Mouse (Mus musculus): ENCODE measurements at regions not wholly inside any gene's neighbourhood (a gene's known extent, or its start where the extent isn't known, plus 50 kb on each side); places are given as distances from the start of the nearest gene placed in this dataset.
A peak's percentile ranks its signal among the peaks of the same experiment; 100 is the strongest.

DNA sequence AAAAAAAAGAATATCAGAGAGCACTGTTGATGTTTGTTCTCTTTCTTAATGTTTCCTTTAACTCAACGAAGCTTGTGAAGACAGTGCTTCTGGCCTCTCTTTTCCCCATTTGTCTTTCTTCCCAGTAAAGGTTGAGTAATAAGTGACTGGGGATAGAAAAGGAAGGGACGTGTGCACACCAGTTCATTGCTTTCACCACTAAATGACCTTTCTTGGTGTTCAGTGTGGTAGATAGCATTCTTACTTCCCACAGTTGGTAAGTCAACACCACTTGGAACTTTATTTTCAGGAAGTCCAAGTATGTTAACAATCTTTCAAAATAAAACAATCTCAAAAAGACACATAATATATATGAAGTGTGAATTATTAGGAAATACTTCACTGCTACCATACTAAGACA lies 801.2 kb upstream of the Adgrl2 start:
- no peak for ATAC-seq (replicated peaks)
- Histone ChIP-seq H3K4me2 (no peak overlapping the region), H3K9ac (no peak overlapping the region), H3K4me1 (no peaks in the 10 kb centered on the region), H3K27me3 (replicated peaks) (no peaks in the 10 kb centered on the region), H3K36me3 (replicated peaks) (no peaks in the 10 kb centered on the region), H3K9me3 (no peaks in the 10 kb centered on the region), H3K27ac (no peak overlapping the region), H3K4me3 (no peak overlapping the region)
- WGBS = 96% methylated on average over 2 of the region's 2 CpGs

DNA sequence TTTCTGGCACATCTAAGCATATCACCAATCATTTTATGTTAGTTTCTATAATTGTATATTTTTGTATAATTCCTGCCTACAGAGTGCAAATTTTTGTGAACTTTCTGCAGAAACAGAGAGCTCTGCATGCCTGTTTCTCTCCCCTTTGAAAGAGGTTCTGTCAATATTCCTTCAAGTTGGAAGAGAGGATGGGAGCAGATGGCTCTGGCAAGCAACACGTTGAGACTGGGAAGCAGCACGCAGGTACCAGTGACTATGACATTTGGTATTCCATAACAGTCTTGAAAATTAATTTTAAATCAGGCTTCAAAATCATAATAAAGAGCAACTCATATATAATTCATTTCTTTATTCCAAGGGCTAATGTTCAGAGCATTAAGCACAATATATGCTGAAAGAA lies 795.7 kb upstream of the Adgrl2 start:
- WGBS = 80% methylated on average over 2 of the region's 2 CpGs
- no peak overlapping the region for H3K4me2 ChIP-seq
- no peak for ATAC-seq (replicated peaks)

GRCm38 (mm10) chr3:149783903-149784608 lies 793.7 kb upstream of the Adgrl2 start:
- ATAC-seq (replicated peaks) = no peak
- no peaks in the 10 kb centered on the region for H3K9me3 ChIP-seq
- H3K36me3 ChIP-seq (replicated peaks) = no peaks in the 10 kb centered on the region
- H3K4me3 ChIP-seq = no peak overlapping the region
- H3K27ac ChIP-seq = no peak overlapping the region
- 24% methylated on average over 2 of the region's 2 CpGs for WGBS
- 0 out of 2 replicates have a peak, but pooled peaks cover 2% of the 10 kb centered on the region for H3K27me3 ChIP-seq (replicated peaks)
- no peak overlapping the region for H3K9ac ChIP-seq
- no peaks in the 10 kb centered on the region for H3K4me1 ChIP-seq
- H3K4me2 ChIP-seq = no peak overlapping the region

More for the DNA sequence above, 795.7 kb upstream of the Adgrl2 start:
- no peak overlapping the region for H3K27ac ChIP-seq
- no peaks in the 10 kb centered on the region for H3K27me3 ChIP-seq (replicated peaks)
- no peak overlapping the region for H3K4me3 ChIP-seq
- no peaks in the 10 kb centered on the region for H3K4me1 ChIP-seq
- no peaks in the 10 kb centered on the region for H3K9me3 ChIP-seq
- no peak overlapping the region for H3K9ac ChIP-seq
- H3K36me3 ChIP-seq (replicated peaks) = no peaks in the 10 kb centered on the region

GRCm38 (mm10) chr3:149767847-149768421 lies 777.6 kb upstream of the Adgrl2 start:
- Histone ChIP-seq H3K4me1 (no peaks in the 10 kb centered on the region), H3K4me2 (no peak overlapping the region), H3K9me3 (no peaks in the 10 kb centered on the region), H3K4me3 (no peak overlapping the region), H3K27ac (no peak overlapping the region), H3K27me3 (replicated peaks) (no peaks in the 10 kb centered on the region), H3K36me3 (replicated peaks) (no peaks in the 10 kb centered on the region), H3K9ac (no peak overlapping the region)
- WGBS = 78% methylated on average over 2 of the region's 2 CpGs
- ATAC-seq (replicated peaks) = no peak

DNA sequence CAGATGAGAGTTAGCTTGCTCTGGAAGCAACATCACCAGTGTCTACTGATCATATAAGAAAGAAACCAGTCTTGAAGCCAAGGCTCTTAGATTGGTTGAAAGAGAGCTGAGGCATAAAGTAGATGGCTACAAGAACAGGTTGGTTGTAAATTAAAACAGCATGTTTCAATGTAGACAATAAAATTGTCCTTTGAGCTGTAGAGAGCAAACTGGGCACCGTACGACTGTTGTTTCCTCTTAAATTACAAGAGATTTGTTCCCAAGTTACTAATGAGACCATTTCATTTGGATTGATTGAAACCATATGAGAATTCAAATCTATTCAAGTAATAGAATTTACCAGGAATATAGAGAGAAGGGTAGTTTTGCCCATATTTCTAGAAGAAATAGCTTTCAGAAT lies 770.9 kb upstream of the Adgrl2 start:
- WGBS = 95% methylated on average over 2 of the region's 2 CpGs
- H3K27ac ChIP-seq = no peak overlapping the region
- no peaks in the 10 kb centered on the region for H3K9me3 ChIP-seq
- H3K4me1 ChIP-seq = no peaks in the 10 kb centered on the region
- H3K36me3 ChIP-seq (replicated peaks) = no peaks in the 10 kb centered on the region
- H3K4me3 ChIP-seq = no peak overlapping the region
- no peak overlapping the region for H3K9ac ChIP-seq
- ATAC-seq (replicated peaks) = no peak
- H3K4me2 ChIP-seq = no peak overlapping the region
- no peaks in the 10 kb centered on the region for H3K27me3 ChIP-seq (replicated peaks)

GRCm38 (mm10) chr3:149757910-149758592 lies 767.7 kb upstream of the Adgrl2 start:
- H3K36me3 ChIP-seq (replicated peaks) = no peaks in the 10 kb centered on the region
- no peak overlapping the region for H3K27ac ChIP-seq
- no peak overlapping the region for H3K4me3 ChIP-seq
- no peak for ATAC-seq (replicated peaks)
- H3K4me1 ChIP-seq = no peaks in the 10 kb centered on the region
- no peak overlapping the region for H3K9ac ChIP-seq
- no peaks in the 10 kb centered on the region for H3K9me3 ChIP-seq
- H3K27me3 ChIP-seq (replicated peaks) = no peaks in the 10 kb centered on the region
- 76% methylated on average over 6 of the region's 6 CpGs for WGBS
- H3K4me2 ChIP-seq = no peak overlapping the region

DNA sequence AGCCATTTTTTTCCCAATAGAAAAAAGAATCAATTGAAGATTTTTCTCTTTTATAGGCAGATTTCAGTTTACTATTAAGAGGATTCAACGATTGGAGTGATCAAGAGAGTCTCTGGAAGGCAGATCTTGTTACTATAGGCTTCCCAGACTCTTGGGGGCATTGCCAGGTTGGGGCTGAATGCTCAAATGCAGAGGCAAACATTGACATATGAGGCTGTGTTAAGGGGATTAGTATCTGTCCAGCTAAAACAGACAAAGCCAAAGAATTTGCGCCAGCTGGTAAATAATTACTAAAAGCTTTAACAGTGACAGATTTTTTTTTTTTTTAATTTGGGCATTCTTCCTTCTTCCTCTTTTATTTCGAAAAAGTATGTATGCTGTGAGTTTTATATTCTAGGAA lies 745.7 kb upstream of the Adgrl2 start:
- H3K36me3 ChIP-seq (replicated peaks) = no peaks in the 10 kb centered on the region
- no peak for ATAC-seq (replicated peaks)
- no peaks in the 10 kb centered on the region for H3K27me3 ChIP-seq (replicated peaks)
- H3K4me2 ChIP-seq = no peak overlapping the region
- no peak overlapping the region for H3K9ac ChIP-seq
- no peak overlapping the region for H3K27ac ChIP-seq
- H3K4me3 ChIP-seq = no peak overlapping the region
- H3K4me1 ChIP-seq = no peaks in the 10 kb centered on the region
- H3K9me3 ChIP-seq = no peaks in the 10 kb centered on the region
- WGBS = 43% methylated on average over 3 of the region's 3 CpGs

- Histone ChIP-seq H3K4me1 (no peaks in the 10 kb centered on the region), H3K9me3 (no peaks in the 10 kb centered on the region), H3K27ac (no peak overlapping the region), H3K4me3 (no peak overlapping the region), H3K36me3 (replicated peaks) (no peaks in the 10 kb centered on the region), H3K9ac (no peak overlapping the region), H3K27me3 (replicated peaks) (no peaks in the 10 kb centered on the region), H3K4me2 (no peak overlapping the region)
- no peak for ATAC-seq (replicated peaks)
- 82% methylated on average over 4 of the region's 4 CpGs for WGBS
Measured at GRCm38 (mm10) chr3:149726212-149726611, 735.9 kb upstream of the Adgrl2 start.

DNA sequence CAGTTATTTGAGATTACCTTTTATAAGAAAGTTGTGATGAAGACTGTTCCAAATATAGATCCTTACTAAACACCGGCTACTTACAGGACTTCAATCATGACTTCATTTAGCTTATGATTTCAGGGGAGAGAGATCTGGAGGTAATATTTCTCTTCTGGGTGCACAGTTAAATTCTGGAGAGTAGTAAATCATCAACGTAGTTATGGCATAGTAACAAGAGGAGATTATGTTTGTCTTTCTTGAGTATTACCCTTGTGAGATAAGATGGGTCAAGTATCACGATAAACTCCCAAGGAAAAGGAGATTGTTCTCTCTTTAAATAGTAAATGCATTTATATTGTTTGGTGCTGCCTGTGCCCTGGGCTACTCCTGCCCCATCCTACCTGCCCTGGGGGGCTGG lies 734.5 kb upstream of the Adgrl2 start:
- H3K9ac ChIP-seq = no peak overlapping the region
- no peak for ATAC-seq (replicated peaks)
- no peaks in the 10 kb centered on the region for H3K4me1 ChIP-seq
- no peaks in the 10 kb centered on the region for H3K36me3 ChIP-seq (replicated peaks)
- no peak overlapping the region for H3K27ac ChIP-seq
- H3K4me3 ChIP-seq = no peak overlapping the region
- H3K4me2 ChIP-seq = no peak overlapping the region
- no peaks in the 10 kb centered on the region for H3K27me3 ChIP-seq (replicated peaks)
- 90% methylated on average over 3 of the region's 3 CpGs for WGBS
- H3K9me3 ChIP-seq = no peaks in the 10 kb centered on the region

DNA sequence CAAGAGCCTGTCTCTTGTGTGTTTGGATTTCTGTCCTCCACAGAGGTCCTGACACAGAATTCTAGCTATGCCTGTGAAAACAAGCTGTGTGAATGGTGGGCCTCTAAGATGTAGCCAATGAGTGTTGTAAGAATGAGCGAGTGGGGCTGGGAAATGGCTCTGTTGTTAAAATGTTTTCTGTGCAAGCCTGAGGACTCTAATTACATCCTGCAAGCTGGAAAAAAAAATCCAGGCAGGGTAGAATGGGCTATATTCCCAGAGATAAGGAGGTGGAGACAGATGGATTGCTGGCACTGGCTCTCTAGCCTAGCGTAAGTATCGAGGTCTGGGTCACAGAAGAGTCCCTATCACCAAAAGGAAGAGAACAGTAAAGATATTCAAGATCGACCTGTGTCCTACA lies 731.5 kb upstream of the Adgrl2 start:
- 0 out of 2 replicates have a peak, but pooled peaks cover 5% of the 10 kb centered on the region for H3K9me3 ChIP-seq
- H3K4me2 ChIP-seq = no peak overlapping the region
- no peak for ATAC-seq (replicated peaks)
- no peak overlapping the region for H3K4me3 ChIP-seq
- H3K27ac ChIP-seq = no peak overlapping the region
- H3K36me3 ChIP-seq (replicated peaks) = no peaks in the 10 kb centered on the region
- H3K4me1 ChIP-seq = no peaks in the 10 kb centered on the region
- H3K27me3 ChIP-seq (replicated peaks) = no peaks in the 10 kb centered on the region
- no peak overlapping the region for H3K9ac ChIP-seq
- 85% methylated on average over 4 of the region's 4 CpGs for WGBS

GRCm38 (mm10) chr3:149720306-149720705 lies 730.0 kb upstream of the Adgrl2 start:
- WGBS = 15% methylated on average over 6 of the region's 6 CpGs
- Histone ChIP-seq H3K9ac (no peak overlapping the region), H3K9me3 (0 out of 2 replicates have a peak, but pooled peaks cover 5% of the 10 kb centered on the region), H3K27ac (no peak overlapping the region), H3K4me2 (no peak overlapping the region), H3K4me1 (no peaks in the 10 kb centered on the region), H3K27me3 (replicated peaks) (no peaks in the 10 kb centered on the region), H3K4me3 (no peak overlapping the region), H3K36me3 (replicated peaks) (no peaks in the 10 kb centered on the region)
- ATAC-seq (replicated peaks) = peak; percentile 69; the same call in 1 of the 2 replicates

DNA sequence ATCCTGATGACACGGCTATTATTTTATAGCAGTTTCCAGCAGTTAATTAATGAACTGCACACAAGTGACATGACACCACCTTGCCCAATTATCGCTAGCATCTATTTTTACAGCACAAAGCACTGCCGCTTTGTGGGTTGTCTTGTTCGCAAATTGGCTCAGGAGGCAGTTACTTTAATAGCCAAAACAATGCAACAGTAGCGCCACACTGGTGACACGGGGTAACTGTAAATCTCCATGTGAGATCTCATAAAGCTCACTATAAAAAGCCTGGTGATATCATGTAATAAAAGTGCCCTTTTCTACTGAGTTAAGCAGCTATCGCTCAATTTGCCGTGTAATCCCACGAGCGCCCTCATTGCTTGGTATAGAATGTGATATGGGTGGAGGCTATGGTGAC lies 715.4 kb upstream of the Adgrl2 start:
- WGBS = 78% methylated on average over 10 of the region's 10 CpGs
- ATAC-seq (replicated peaks) = no peak
- H3K4me3 ChIP-seq = no peak overlapping the region

More for the DNA sequence above, 715.4 kb upstream of the Adgrl2 start:
- H3K9me3 ChIP-seq = no peaks in the 10 kb centered on the region
- H3K9ac ChIP-seq = no peak overlapping the region
- H3K27ac ChIP-seq = no peak overlapping the region
- H3K4me1 ChIP-seq = no peaks in the 10 kb centered on the region
- H3K4me2 ChIP-seq = peak overlapping the region; percentile 5; the same call in 1 of the 2 replicates
- H3K36me3 ChIP-seq (replicated peaks) = no peaks in the 10 kb centered on the region
- no peaks in the 10 kb centered on the region for H3K27me3 ChIP-seq (replicated peaks)

All from midbrain, embryonic 15.5 days (tissue).